Mouse (Mus musculus) G1E (cell line): ENCODE results near the gene Ubl5.

Experiments used
- CTCF ChIP-seq: IDR thresholded peaks from 2 replicates; pipeline ENCODE4 v1.5.1; 2012; ENCODE audit warnings: low read depth, low read length, inconsistent platforms, mixed read lengths
- GATA1 ChIP-seq: IDR thresholded peaks from 2 replicates; pipeline ENCODE4 v1.6.1; 2012; ENCODE audit warnings: borderline replicate concordance, low read length, inconsistent platforms, mixed read lengths
- GATA2 ChIP-seq: IDR thresholded peaks from 2 replicates; pipeline ENCODE4 v1.6.1; 2012; ENCODE audit warnings: low read depth, low read length, inconsistent platforms, borderline replicate concordance
- TAL1 ChIP-seq: conservative IDR thresholded peaks from 2 replicates; pipeline ENCODE4 v1.6.1; 2012; ENCODE audit warnings: low read depth, low read length, inconsistent platforms, mixed read lengths

- no peak for TF ChIP-seq CTCF
- TF ChIP-seq TAL1: no peak
- no peak for TF ChIP-seq GATA1
- no peak for TF ChIP-seq GATA2
These were observed 47.2 kb downstream of the Ubl5 start for GRCm38 (mm10) chr9:20689913-20690312.
